Mouse (Mus musculus): ENCODE results near the gene Inafm1.

DNA sequence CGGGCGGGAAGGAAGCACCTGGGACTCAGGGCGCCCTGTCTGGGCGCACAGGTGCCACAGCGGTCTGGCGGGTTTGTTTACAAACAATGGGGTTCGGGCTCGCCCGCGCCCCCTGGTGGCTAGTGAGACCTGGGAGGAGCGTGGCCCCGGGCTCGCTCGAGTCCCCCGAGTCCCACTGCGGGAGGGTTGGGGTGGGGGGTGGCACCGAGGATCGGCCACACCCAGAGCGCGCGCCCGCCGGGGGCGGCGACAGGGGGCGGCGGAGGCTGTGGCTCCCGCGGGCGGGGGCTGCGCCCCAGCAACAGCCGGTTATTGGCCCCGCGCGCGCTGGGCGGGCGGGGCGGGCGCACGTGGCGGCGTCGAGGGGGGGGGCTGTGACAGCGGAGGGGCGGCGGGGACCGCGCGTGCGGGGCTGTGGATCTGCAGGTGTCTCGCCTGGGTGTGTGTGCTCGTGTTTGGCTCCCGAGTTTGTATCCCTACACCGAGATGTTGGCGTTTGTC, 36.7 kb upstream of the Inafm1 start:
- peak; percentile 37 for TF ChIP-seq CTCF (IDR thresholded peaks at IDR 0.05; ENCODE audit: low read depth, low read length)
- TF ChIP-seq POLR2A (IDR thresholded peaks at IDR 0.05; ENCODE audit: borderline replicate concordance, low read depth, low read length): no peak

Data from bone marrow macrophage, adult 2 months (primary cell).